Mouse (Mus musculus) stomach, postnatal 0 days (tissue): ENCODE measurements around the gene Naxd.

ENCODE experiments used
- CTCF ChIP-seq: IDR thresholded peaks from 2 replicates; pipeline ENCODE4 v1.5.1; 2016; ENCODE audit warnings: antibody characterized with exemption, low read depth, mild to moderate bottlenecking, moderate library complexity
- EP300 ChIP-seq: optimal IDR thresholded peaks from 2 replicates; pipeline ENCODE3; 2016; ENCODE audit warnings: antibody characterized with exemption

DNA sequence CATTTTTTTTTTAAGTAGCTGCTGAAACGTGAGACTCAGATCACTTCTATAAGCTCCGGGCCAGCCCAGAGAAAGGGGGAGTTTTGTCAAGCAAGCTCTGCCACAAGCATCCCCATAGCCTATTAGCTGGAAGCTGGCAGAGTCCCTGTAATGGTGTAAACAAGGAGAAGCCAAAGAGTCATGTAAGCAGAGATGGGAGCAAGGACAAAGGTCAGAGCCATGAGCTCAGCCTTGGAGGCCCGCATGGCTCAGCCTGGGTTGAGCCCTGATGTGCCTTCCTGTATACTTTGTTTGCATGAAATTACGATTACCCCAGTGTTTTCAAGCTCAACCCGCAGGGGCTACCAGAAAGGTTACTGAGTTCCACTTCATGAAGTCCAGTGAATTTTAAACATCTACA is 38.3 kb upstream of the Naxd start:
- TF ChIP-seq CTCF, result no peak
- no peak for TF ChIP-seq EP300
